Mouse (Mus musculus) neutrophil, adult 65 days (primary cell): ENCODE results near the gene Gm9008. TPM values are rescaled to one million over a fixed set of nuclear protein-coding genes. Genes with fewer than 3 reads are reported as not detected.

Experiments used
- total RNA-seq: library from RNA; stranded (reverse); gene quantifications from 2 replicates; pipeline ENCODE4 v1.2.4, GENCODE M21; 2023

Gene Gm9008
- 7.3 and 7.9 TPM in 2 replicates for total RNA-seq

DNA sequence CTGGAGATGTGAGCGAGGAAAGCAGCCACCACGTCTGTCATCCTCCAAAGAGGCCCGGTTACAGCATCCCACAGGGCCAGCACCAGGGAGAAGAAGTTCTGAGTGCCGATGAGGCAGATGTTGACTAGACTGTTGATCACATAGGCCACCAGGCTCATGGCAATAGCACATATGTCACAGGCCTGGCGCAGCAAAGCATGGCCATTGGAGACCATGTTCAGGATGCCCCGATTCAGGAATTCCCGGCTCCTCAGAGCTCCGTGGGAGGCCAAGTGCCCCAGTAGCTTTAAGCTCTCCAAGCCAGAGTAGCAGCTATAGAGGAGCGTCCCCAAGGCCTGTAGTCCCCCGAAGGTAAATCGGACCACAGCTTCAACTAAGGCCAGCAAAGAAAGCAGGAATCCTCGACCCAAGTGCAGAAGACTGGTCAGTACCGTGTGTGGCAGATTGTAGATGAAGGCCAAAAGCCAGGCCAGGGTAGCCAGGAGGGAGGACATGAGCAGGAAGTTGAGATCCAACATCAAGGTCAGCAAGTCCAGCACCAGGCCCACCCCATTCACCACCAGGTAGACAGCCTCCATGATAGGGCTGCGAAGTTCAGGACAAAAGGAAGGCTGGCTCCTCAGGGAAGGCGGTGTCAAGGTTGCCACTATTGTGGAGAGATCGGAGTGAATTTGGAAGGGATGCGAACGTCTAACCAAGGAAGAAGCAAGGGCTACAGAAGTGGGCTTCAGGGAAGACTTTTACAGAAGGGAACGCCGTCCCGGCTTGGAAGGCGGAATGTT, at the start of gene Gm9008:
Gene Gm9008 (minus strand): TSS at position 731 of the 782 bp plus-strand sequence.

